Mouse (Mus musculus) liver, embryonic 14.5 days (tissue): Measurements from ENCODE around the gene Stx5a. TPM values are rescaled to one million over a fixed set of nuclear protein-coding genes. Genes with fewer than 3 reads are reported as not detected.

Experiments
- ATAC-seq: fragments of 200-750 bp; cut with Nextera tagmentation; 2 replicates; pipeline ENCODE4 v1.8.0; 2017; ENCODE audit warnings: moderate number of reproducible peaks, mild to moderate bottlenecking, moderate library complexity; ENCODE audit not compliant: insufficient read depth
- DNase-seq, 3 experiments: peaks; one replicate each; pipeline ENCODE4 v3.0.0-alpha.2; 2012 to 2013; ENCODE audit warnings: low read depth in 3 of 3, low spot score in 3 of 3
- H3K27ac ChIP-seq: fragments of 300-500 bp; sonication (generic); 2 replicates; pipeline ENCODE4 v1.5.1; 2014; ENCODE audit warnings: moderate library complexity, mild to moderate bottlenecking, control low read depth, inconsistent platforms
- H3K27me3 ChIP-seq: fragments of 300-500 bp; sonication (generic); 2 replicates; pipeline ENCODE4 v1.6.1; 2014; ENCODE audit warnings: mild to moderate bottlenecking, low read length, moderate library complexity; ENCODE audit not compliant: control insufficient read depth, insufficient read depth
- H3K36me3 ChIP-seq: fragments of 300-500 bp; sonication (generic); replicated peaks from 2 replicates; pipeline ENCODE4 v1.6.1; 2014; ENCODE audit warnings: low read depth; ENCODE audit not compliant: control insufficient read depth, insufficient read depth
- H3K4me1 ChIP-seq, 2 experiments: fragments of 200-500 bp in 1 of 2; fragments of 300-500 bp in 1 of 2; sonication (generic) in 1 of 2; replicated peaks; 2 replicates each; pipeline ENCODE4 v1.6.1; 2012 to 2014; ENCODE audit warnings: antibody characterized with exemption in 1 of 2, inconsistent platforms in 1 of 2, low read length in 1 of 2; ENCODE audit not compliant: control insufficient read depth in 2 of 2, insufficient read depth in 2 of 2
- H3K4me2 ChIP-seq: fragments of 300-500 bp; sonication (generic); 2 replicates; pipeline ENCODE4 v1.6.1; 2014; ENCODE audit warnings: low read depth, mild to moderate bottlenecking, control low read depth, moderate library complexity
- H3K4me3 ChIP-seq, 2 experiments: fragments of 200-500 bp in 1 of 2; fragments of 300-500 bp in 1 of 2; sonication (generic) in 1 of 2; 2 replicates each; pipeline ENCODE4 v1.5.1; 2012 to 2014; ENCODE audit warnings: low read depth in 2 of 2, low read length in 2 of 2, mild to moderate bottlenecking in 2 of 2, control low read depth in 1 of 2, inconsistent platforms in 1 of 2, moderate library complexity in 1 of 2; ENCODE audit not compliant: insufficient read depth in 1 of 2
- H3K9ac ChIP-seq: fragments of 300-500 bp; sonication (generic); replicated peaks from 2 replicates; pipeline ENCODE4 v1.6.1; 2014; ENCODE audit warnings: mild to moderate bottlenecking, control low read depth, moderate library complexity
- H3K9me3 ChIP-seq: fragments of 300-500 bp; sonication (generic); 2 replicates; pipeline ENCODE4 v1.6.1; 2016; ENCODE audit warnings: low read length, mixed read lengths; ENCODE audit not compliant: control insufficient read depth
- CTCF ChIP-seq: IDR thresholded peaks from 2 replicates; pipeline ENCODE4 v1.5.1; 2016; ENCODE audit warnings: antibody characterized with exemption, low read depth, control low read depth
- EP300 ChIP-seq: IDR thresholded peaks from 2 replicates; pipeline ENCODE4 v1.6.1; 2016; ENCODE audit warnings: antibody characterized with exemption, low read depth
- WGBS: fragments of 180-500 bp; shearing (Covaris S2); extraction: QIAGEN DNeasy Blood & Tissue Kit; methylation state at CpG from one replicate; pipeline ENCODE4 v1.1.7; 2014; ENCODE audit not compliant: insufficient replicate concordance; 5-methylcytosine and 5-hydroxymethylcytosine counted together
- polyA plus RNA-seq, 2 experiments: library from polyadenylated mRNA; depleted of rRNA in 1 of 2; stranded (reverse) in 1 of 2; unstranded in 1 of 2; fragments of >200 nt; fragmentation: Nextera tagmentation in 1 of 2; extraction: Ambion mirVana in 1 of 2; gene quantifications; 2 replicates each; pipeline versions ENCODE4 v1.2.1 to v1.2.3; 2012 to 2014

Gene Stx5a
- polyA plus RNA-seq, 2 experiments: 32.0 to 36.9 TPM

DNA sequence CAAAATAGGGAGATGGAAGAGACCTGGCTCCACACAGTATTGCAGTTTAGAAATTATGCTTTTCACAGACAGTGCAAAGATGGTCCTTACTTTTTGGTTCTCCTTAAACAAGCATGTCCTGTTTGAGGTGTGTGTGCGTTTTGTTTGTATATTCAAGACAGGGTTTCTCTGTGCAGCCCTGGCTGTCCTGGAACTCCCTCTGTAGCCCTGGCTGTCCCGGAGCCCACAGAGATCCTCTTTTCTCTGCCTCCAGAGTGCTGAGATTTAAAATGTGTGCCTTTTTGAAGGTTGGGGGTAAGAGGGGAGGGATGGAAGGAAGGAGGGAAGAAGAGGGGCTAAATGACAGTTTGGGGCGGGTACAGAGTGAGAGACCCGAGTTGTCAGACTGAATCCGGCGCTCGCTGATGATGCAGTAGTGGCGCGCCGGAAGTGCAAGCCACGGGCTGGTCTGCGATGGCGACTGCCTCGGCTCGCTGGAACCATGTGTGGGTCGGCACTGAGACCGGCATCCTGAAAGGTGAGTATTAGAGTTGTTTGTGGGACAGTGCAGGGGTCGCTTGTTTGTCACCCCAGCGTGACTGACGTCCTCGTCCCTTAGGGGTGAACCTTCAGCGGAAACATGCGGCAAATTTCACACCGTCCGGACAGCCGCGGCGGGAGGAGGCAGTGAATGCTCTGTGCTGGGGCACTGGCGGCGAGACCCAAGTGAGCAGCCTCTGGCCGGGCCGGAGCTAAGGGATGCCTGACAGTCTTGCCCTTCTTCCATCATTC lies 5.6 kb upstream of the Stx5a start, which contains the start of gene Wdr74:
Gene Wdr74 (plus strand): TSS at position 439 of the 771 bp plus-strand sequence.
- TF ChIP-seq EP300 (no peak), CTCF (no peak)
- peak within 1 kb of the TSS; percentile 58 for H3K27ac ChIP-seq
- under 1% methylated on average over 32 of the region's 32 CpGs for WGBS
- peaks cover 26% of the 10 kb centered on the region for H3K36me3 ChIP-seq
- H3K9me3 ChIP-seq: no peaks in the 10 kb centered on the region
- peak within 1 kb of the TSS; percentile 83 for H3K9ac ChIP-seq
- no peaks in the 10 kb centered on the region for H3K27me3 ChIP-seq
- ATAC-seq: peak; percentile 88
- H3K4me1 ChIP-seq: peaks cover 3 to 6% of the 10 kb centered on the region in 2 experiments; a peak in 3 of 4 replicates
- DNase-seq: peak; percentile 76 to 80 (median 79)
- H3K4me3 ChIP-seq: peak within 1 kb of the TSS; percentile 90 to 98
- H3K4me2 ChIP-seq: peak within 1 kb of the TSS; percentile 94

DNA sequence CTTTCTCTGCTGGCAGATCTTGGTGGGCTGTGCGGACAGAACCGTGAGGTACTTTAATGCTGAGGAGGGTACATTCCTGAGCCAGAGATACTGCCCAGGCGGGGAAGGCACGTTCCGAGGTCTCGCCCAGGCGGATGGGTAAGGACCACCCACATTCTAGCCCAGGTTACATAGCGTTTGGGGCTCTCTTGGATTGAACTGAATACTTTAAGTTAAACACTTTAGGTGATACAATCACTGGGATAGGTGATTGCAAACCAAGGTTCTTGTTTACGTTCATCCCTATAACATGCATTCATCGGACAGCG lies 5.1 kb upstream of the Stx5a start:
- WGBS: 2% methylated on average over 11 of the region's 11 CpGs
- ATAC-seq: peak; percentile 55
- Histone ChIP-seq H3K4me1 (peaks cover 7 to 11% of the 10 kb centered on the region in 2 experiments), H3K36me3 (peaks cover 29% of the 10 kb centered on the region), H3K27ac (peak overlapping the region; percentile 58), H3K9ac (peak overlapping the region; percentile 83), H3K4me2 (peak overlapping the region; percentile 94), H3K4me3 (peak overlapping the region; percentile 90 to 98), H3K9me3 (no peaks in the 10 kb centered on the region), H3K27me3 (no peaks in the 10 kb centered on the region)
- DNase-seq: no peak
- TF ChIP-seq CTCF (no peak), EP300 (no peak)

DNA sequence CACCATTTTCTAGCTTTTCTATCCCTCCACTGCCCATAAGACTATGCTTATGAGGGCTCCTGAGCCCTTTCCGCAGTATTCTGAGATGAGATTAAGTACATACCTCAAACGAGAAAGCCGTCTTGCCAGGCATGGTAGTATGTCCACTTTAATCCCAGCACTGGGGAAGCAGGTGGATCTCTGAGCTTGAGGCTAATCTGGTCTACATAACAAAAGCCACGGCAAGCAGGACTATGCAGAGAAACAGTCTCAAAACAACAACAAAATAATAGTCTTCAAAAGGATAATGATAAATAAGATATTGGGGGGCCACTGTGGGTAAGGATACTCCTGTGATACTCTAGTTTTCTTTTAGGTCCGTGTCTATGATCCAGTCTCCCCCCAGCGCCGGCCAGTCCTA lies 2.3 kb upstream of the Stx5a start:
- H3K4me3 ChIP-seq: no peak overlapping the region
- H3K36me3 ChIP-seq: peaks cover 40% of the 10 kb centered on the region
- DNase-seq: no peak
- H3K27me3 ChIP-seq: no peaks in the 10 kb centered on the region
- H3K9ac ChIP-seq: no peak overlapping the region
- no peak for TF ChIP-seq EP300
- TF ChIP-seq CTCF: no peak
- no peaks in the 10 kb centered on the region for H3K9me3 ChIP-seq
- ATAC-seq: no peak
- peaks cover 11 to 18% of the 10 kb centered on the region in 2 experiments for H3K4me1 ChIP-seq
- H3K27ac ChIP-seq: no peak overlapping the region
- 79% methylated on average over 7 of the region's 7 CpGs for WGBS
- H3K4me2 ChIP-seq: no peak overlapping the region

DNA sequence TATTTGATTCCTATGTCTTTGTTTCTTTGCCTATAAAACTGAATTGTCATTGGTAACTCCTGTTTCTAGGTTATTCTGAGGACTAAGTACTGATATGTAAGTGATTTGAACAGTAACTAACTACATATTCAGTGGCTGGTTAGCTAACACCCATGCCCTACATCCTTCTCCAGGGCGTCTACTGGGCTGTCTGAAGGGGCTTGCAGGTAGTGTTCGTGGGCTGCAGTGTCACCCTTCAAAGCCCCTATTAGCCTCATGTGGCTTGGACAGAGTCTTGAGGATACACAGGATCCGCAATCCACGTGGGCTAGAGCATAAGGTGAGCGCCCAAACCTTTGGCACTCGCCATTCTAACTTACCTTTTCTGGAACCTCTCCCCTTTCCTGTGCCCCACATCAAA lies 1.6 kb upstream of the Stx5a start:
- Histone ChIP-seq H3K9ac (no peak overlapping the region), H3K9me3 (no peaks in the 10 kb centered on the region), H3K4me2 (no peak overlapping the region), H3K27me3 (no peaks in the 10 kb centered on the region), H3K27ac (no peak overlapping the region), H3K36me3 (peaks cover 47% of the 10 kb centered on the region), H3K4me3 (no peak overlapping the region), H3K4me1 (peaks cover 11 to 18% of the 10 kb centered on the region in 2 experiments)
- DNase-seq (no peak), ATAC-seq (no peak)
- WGBS: 79% methylated on average over 6 of the region's 6 CpGs
- no peak for TF ChIP-seq EP300
- no peak for TF ChIP-seq CTCF

DNA sequence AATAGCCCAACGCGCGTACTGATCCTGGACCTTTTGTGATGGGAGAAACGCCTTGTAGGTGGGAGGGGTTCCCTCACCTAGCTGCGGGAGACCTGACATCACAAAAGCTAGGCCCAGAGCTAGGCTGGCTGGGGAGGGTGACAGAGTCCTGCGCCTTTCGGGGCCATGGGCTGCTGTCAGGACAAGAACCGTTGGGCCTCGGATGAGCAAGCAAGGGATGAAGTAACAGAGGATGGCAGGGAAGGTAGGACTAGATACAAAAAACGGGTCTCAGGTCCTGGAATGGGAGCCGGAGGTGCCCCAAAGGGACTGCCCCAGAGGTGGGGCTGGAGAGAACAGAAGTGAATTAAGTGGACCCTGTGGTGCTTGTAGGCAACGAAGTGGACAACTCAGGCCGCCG lies 610 bp upstream of the Stx5a start, which contains the start of gene 1700092M07Rik:
Gene 1700092M07Rik (plus strand): TSS at position 116 of the 400 bp plus-strand sequence.
- H3K36me3 ChIP-seq: peaks cover 56% of the 10 kb centered on the region
- peaks cover 9 to 15% of the 10 kb centered on the region in 2 experiments for H3K4me1 ChIP-seq
- H3K9ac ChIP-seq: peak within 1 kb of the TSS; percentile 97
- H3K27ac ChIP-seq: peak within 1 kb of the TSS; percentile 88
- peak within 1 kb of the TSS; percentile 64 for H3K4me2 ChIP-seq
- ATAC-seq: no peak
- H3K4me3 ChIP-seq: peak within 1 kb of the TSS; percentile 85 to 99
- no peak for DNase-seq
- H3K27me3 ChIP-seq: no peaks in the 10 kb centered on the region
- no peaks in the 10 kb centered on the region for H3K9me3 ChIP-seq
- no peak for TF ChIP-seq EP300
- no peak for TF ChIP-seq CTCF
- 74% methylated on average over 14 of the region's 14 CpGs for WGBS
